Mouse (Mus musculus) bone marrow, adult 2 months (tissue): ENCODE results near the gene Map2k7.

Experiments
- CTCF ChIP-seq: fragments of 200-500 bp; IDR thresholded peaks from 2 replicates; pipeline ENCODE4 v1.5.1; 2011; ENCODE audit warnings: low read length, control low read depth; ENCODE audit not compliant: control insufficient read depth, insufficient read depth
- POLR2A ChIP-seq: fragments of 200-500 bp; IDR thresholded peaks from 2 replicates; pipeline ENCODE4 v1.6.1; 2011; ENCODE audit warnings: low read depth, mild to moderate bottlenecking, control low read depth, low read length, borderline replicate concordance; ENCODE audit not compliant: control insufficient read depth

DNA sequence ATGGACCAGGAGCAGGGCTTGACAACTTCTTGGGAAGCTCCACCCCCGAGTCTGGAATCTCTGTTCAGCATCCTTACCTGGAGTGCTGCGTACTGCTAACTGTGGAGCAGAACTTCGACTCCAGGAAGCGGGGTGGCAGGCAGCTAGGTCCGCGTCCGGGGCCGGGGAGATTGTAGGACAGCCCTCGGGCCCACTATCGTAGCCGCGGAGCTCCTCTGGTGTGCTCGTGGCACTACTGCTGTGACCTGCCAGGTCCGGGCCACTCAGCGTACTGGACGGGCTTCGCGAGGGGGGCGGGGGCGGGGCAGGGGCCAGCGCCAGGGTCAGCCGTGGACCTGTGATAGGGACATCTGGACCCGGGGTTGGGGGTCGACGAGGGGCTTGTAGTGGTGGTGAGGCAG is 25.7 kb upstream of the Map2k7 start:
- TF ChIP-seq CTCF, result no peak
- no peak for TF ChIP-seq POLR2A
